Mouse (Mus musculus) liver, adult 2 months (tissue): Measurements from ENCODE around the gene Cst3.

Experiments
- CTCF ChIP-seq: fragments of 200-500 bp; IDR thresholded peaks from 2 replicates; pipeline ENCODE4 v1.5.1; 2011; ENCODE audit warnings: low read depth, low read length, control low read depth
- POLR2A ChIP-seq: fragments of 200-500 bp; IDR thresholded peaks from 2 replicates; pipeline ENCODE4 v1.6.1; 2011; ENCODE audit warnings: low read length, control low read depth; ENCODE audit not compliant: insufficient read depth; ENCODE audit errors: extremely low read depth

DNA sequence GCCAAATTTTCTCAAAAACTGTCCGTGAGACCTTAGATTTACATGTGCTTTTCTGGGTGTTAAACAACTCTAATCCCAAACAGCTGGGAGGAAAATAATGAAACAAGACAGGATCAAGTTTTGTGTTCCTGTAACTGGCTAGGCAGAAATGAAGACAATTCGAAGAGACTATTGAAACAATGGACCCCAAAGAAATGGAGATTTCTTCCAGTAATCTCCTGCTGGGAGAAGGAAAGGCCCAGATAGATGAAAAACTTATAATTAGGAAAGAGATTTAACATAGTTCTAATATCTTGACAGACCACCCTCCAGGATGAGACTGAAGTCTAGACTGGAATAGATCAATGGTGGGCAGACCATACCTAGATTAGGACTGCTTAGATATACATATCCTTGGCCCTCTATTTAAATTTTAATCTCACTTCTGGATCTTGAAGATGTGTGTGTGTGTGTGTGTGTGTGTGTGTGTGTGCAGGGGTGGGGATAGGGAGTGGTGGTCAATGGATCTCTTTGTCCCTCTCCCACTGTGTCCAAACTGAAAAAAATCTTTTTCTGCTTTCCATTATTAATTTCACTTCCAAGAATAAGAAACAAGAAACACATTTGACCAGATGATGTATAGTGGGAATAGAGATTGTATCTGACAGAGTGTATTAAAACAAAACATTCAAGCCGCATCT lies 14.0 kb upstream of the Cst3 start:
- no peak for TF ChIP-seq CTCF
- TF ChIP-seq POLR2A: no peak
